Mouse (Mus musculus): ENCODE measurements around the gene Nlgn1.

The Nlgn1 gene

GRCm38 (mm10) chr3:25781651-25782050, 550.6 kb downstream of the Nlgn1 start:
- DNase-seq = no peak

- DNase-seq = no peak
Observed at GRCm38 (mm10) chr3:25775437-25775836, 556.8 kb downstream of the Nlgn1 start.

DNA sequence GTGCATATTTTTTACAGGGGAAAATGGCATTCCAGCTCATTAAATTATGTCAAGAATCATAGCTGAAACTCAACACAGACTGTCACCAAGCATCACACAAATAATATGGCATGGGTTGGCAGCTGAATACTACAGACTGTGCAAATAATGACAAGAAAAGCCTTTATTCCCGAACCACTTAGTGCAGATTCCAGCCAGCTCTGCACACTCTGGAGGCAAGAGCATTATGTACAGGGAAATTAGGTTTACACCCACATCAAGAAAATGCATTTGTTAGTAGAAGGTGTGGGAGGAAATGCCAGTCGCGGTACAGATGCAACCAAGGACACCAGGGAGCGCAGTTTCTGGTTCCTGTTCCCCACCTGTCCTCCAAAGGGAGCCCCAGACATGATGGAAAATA, 558.4 kb downstream of the Nlgn1 start:
- DNase-seq = no peak

GRCm38 (mm10) chr3:25773467-25773866, 558.8 kb downstream of the Nlgn1 start:
- DNase-seq = no peak

DNA sequence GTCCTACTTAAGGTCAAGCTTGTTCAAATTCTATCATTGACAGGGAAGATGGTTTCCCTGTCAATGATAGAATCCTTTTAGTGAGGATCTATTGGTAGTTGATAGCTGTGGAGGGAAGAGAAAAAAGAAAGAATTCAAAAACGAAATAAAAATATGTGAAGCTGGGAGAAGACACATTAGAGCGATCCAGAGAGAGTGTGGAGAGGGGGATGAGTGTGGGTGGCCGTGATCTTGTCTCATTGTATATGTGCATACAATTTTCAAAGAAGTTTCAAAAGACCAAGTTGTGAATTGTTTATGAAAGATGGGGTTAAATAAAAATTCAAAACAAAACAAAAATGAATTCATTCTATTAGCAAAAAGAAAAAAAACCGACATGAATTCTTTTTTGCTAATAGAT, 568.6 kb downstream of the Nlgn1 start:
- DNase-seq = no peak

DNA sequence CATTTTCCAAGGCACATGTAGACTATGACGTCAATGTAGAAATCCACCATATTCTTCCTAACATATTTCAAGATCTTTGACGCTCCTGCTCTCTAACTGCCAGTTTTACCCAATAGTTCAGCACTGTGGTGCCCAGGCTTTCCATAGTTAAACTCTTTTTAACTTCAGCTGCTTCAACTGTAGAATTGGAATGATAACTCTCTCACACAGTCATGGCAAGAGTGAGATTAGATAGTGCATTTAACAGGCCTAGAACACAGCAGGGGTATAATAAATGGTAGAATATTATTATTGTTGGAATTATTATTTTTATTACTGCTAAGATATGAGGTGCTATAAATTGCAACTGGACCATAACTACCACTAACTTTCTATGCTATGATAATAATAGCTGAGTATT, 574.4 kb downstream of the Nlgn1 start:
- DNase-seq = no peak

DNA sequence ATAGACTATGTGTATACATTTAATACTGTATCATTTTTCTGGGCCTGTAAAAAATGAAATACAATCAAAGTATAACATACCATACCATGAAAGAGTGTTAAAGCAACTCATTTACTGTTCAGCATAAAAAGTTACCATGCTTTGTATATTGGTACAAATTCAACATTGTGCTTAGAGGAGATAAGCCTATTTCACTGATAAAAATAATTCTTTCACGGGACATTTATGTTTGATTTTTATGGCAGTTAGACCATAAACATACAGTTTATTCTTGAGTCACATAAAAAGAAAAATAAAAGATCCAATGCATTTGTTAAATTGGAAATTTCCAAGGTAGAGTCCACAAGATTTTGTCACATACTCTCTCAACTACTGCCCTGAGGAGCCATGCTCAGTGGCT, 608.1 kb downstream of the Nlgn1 start:
- DNase-seq = no peak

DNA sequence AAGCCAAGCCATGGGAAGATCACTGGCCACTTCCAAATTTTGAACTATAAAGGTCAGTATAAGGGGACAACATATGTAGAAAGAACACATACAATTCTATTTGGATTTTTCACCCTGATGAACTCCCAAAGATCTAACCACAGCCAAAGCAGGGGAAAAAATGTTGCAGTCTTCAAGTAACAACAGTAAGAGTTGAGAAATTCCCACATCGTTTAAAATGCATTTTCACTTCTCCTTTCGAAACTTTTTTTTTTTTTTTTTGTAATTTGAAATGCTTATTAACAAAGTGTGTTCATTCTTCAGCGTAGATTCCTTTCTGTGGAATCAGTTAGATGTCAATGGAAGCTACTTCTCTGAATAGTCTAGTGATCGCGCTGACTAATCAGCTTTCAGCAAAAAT, 610.8 kb downstream of the Nlgn1 start:
- DNase-seq = no peak

GRCm38 (mm10) chr3:25707380-25707779, 624.9 kb downstream of the Nlgn1 start:
- no peak for DNase-seq

GRCm38 (mm10) chr3:25697231-25697630, 635.0 kb downstream of the Nlgn1 start:
- no peak for DNase-seq

GRCm38 (mm10) chr3:25688789-25689464, 643.3 kb downstream of the Nlgn1 start:
- no peak for DNase-seq

DNA sequence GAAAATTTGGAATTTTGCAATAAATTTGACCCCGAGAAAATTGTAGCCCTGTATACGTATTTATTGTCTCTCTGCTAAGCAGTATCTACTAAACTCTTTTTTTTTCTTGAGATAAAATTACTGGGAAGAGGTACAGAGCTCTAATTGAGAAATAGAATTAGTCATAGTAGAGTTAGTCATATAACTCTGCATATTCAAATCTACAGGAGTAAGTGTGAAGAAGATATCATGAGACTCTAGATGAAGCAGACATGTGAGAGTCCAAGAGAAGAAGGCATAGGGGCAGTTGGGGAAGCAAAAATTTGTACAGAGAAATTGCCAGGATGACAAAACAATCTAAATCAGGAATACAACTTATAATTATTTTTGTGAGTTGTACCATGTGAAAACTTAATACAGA, 648.6 kb downstream of the Nlgn1 start:
- no peak for DNase-seq

GRCm38 (mm10) chr3:25679373-25679772, 652.9 kb downstream of the Nlgn1 start:
- DNase-seq = no peak

DNA sequence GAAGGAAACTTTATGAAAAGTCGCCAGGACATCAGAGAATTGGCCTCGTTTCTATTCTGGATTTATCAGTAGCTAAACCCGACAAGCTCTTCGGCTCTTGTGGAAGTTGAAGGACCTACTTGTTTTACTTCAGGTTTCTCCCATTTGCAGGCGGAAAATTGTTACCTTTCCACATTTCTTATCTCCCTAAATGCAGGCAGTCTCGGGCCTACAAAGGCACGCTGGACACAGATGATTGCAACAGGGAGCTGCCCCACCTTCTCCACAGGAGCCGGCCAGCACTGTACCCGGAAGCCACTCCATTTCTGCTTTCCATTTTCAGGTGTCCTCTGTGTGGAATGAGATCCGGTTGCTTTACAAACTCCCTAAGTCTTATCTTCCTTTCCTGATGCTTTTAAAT, 656.4 kb downstream of the Nlgn1 start:
- no peak for DNase-seq

GRCm38 (mm10) chr3:25675069-25675468, 657.2 kb downstream of the Nlgn1 start:
- peak; percentile 47 for DNase-seq

DNA sequence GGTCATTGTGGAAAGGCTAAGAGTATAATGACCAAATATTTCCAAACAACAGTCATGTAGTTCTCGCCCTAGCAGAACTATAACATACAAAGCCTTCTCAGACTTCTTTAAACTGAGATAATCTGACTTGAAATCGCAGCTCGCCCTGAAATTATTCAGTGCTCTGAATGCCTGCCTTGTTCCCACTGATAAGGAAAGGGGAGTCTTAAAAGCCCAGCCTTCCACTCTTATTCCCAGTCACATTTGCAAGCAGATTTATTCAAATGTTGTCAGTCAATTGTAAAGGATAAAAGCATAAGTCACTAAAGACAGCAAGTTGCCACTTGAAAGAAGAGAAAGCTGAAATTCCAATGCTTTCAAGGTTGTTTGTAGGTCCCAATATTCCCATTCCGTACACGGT, 658.9 kb downstream of the Nlgn1 start:
- DNase-seq = no peak

GRCm38 (mm10) chr3:25672779-25673178, 659.5 kb downstream of the Nlgn1 start:
- DNase-seq = no peak

- no peak for DNase-seq
Observed at GRCm38 (mm10) chr3:25663464-25663863, 668.8 kb downstream of the Nlgn1 start.

DNA sequence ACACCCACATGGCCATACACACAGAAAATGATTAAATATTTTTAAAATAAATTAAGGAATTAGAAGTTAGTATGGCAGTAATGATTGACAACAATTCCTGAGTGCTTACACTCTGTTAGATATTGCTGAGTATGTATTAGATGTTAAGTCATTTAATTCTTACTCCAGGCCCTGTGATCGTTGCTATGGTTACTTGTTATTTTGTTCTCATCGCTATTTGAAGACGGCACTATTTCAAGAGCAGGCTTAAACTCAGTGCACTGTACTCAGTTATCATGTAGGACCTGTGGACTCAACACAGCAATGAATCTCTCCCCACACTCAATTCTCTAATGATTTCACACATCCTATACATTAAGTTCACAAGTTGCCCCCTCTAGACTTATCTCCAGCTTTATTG, 672.0 kb downstream of the Nlgn1 start:
- DNase-seq = no peak

DNA sequence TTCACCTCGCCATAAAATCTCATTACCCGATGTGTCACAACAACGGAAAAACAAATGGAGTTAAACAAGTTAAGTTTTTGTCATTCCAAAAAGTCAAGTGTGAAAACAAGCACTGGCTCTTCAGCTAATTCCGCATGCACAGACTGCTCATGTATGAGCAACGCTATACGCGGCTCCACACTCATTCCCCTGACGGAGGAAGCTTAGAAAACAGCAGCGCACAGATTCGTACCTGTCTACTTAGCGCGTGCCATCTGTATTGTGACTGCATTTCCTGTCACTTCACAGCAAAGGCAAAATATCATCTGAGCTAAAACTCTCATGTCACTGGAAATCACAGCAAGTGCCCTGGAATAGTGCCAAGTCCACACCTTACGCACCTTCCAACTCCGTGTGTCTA, 674.3 kb downstream of the Nlgn1 start:
- DNase-seq = no peak

DNA sequence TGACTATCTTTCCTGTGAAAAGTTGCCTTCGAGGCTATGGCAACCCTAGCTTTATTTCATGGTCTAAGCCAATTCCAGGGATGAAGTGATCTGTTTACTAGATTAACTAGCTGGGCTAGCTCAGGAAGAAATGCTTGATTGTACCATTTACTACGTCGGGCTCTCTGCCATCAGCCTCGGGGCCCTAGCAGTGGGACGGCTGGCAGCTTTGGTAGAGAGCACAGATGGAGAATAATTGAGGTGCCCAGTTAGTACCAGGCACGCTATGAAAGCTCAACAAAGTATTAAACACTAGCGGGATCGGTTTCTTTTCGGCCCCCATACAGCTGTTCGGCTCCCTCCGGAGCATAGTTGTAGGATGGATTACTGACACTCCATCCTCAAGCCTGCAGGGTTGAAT, 675.2 kb downstream of the Nlgn1 start:
- DNase-seq = no peak

- DNase-seq = no peak
Observed at GRCm38 (mm10) chr3:25653010-25653409, 679.2 kb downstream of the Nlgn1 start.

DNA sequence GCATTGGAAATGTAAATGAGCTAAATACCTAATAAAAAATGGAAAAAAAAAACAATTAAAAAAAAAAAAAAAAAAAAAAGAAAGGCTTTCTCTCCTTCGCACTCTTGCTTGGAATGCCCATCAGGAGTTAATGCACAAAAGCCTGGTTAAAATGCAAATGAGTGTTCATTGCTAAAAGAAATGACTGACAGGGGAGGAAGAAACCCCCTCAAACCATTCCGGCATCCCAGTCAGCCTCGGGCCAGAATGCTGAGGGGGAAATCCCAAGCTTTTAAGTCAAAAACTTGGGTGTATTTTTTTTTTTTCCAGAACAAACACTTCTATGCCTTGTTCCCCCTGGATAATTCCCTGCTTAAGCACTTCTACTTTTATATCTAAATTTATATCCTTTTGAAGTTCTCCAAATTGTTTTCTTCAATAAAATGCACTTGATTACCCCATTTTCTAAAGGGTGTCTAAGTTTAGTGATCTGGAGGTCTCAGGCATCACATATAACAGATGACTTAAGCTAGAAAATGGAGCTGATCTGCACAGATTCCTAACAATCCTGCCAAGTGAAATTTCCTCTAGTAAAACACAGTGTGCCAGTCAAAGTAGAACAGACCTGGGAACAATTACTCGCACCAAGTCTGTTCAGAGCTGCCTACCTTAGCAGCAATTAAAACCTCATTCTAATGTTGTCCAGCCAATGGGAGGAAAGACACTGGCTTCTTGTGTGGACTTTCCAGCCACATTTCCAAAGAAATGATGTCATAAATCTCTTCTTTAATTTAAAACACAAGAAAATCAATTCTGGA, 686.2 kb downstream of the Nlgn1 start:
- no peak for DNase-seq

GRCm38 (mm10) chr3:25629198-25629597, 703.1 kb downstream of the Nlgn1 start:
- DNase-seq = no peak

- DNase-seq = no peak
Observed at GRCm38 (mm10) chr3:25606597-25606996, 725.7 kb downstream of the Nlgn1 start.
